Mouse (Mus musculus) heart, adult 2 months (tissue): ENCODE measurements around the gene Kcnmb3. TPM values are rescaled to one million over a fixed set of nuclear protein-coding genes. Genes with fewer than 3 reads are reported as not detected.

Experiments used
- DNase-seq, 2 experiments: peaks; one replicate each; pipeline ENCODE4 v3.0.0; 2021
- H3K27ac ChIP-seq: fragments of 200-600 bp; 2 replicates; pipeline ENCODE4 v1.8.1; 2022
- H3K27me3 ChIP-seq: fragments of 200-500 bp; 2 replicates; pipeline ENCODE4 v1.6.1; 2012; ENCODE audit warnings: mild to moderate bottlenecking, low read length, inconsistent platforms, mixed read lengths; ENCODE audit not compliant: control insufficient read depth, insufficient read depth
- H3K36me3 ChIP-seq: fragments of 200-500 bp; 2 replicates; pipeline ENCODE4 v1.6.1; 2012; ENCODE audit warnings: low read length, inconsistent platforms; ENCODE audit not compliant: control insufficient read depth, insufficient read depth
- H3K4me1 ChIP-seq: fragments of 200-500 bp; 2 replicates; pipeline ENCODE4 v1.6.1; 2011; ENCODE audit warnings: low read length; ENCODE audit not compliant: control insufficient read depth, insufficient read depth
- H3K4me3 ChIP-seq: fragments of 200-600 bp; 2 replicates; pipeline ENCODE4 v1.8.1; 2022
- H3K79me2 ChIP-seq: fragments of 200-500 bp; replicated peaks from 2 replicates; pipeline ENCODE4 v1.6.1; 2012; ENCODE audit warnings: mild to moderate bottlenecking, inconsistent platforms, low read length, moderate library complexity, mixed read lengths; ENCODE audit not compliant: control insufficient read depth, insufficient read depth
- H3K9ac ChIP-seq: fragments of 200-500 bp; 2 replicates; pipeline ENCODE4 v1.6.1; 2012; ENCODE audit warnings: low read depth, mild to moderate bottlenecking, control low read depth, inconsistent platforms, low read length, mixed read lengths
- CTCF ChIP-seq: fragments of 200-600 bp; IDR thresholded peaks from 2 replicates; pipeline ENCODE4 v1.8.1; 2022; ENCODE audit warnings: antibody characterized with exemption, mild to moderate bottlenecking, moderate library complexity
- EP300 ChIP-seq: fragments of 200-500 bp; IDR thresholded peaks from 2 replicates; pipeline ENCODE4 v1.6.1; 2011; ENCODE audit warnings: low read depth, low read length, control low read depth; ENCODE audit not compliant: insufficient read depth
- POLR2A ChIP-seq: fragments of 200-500 bp; IDR thresholded peaks from 2 replicates; pipeline ENCODE4 v1.6.1; 2011; ENCODE audit warnings: mild to moderate bottlenecking, low read depth, low read length, control low read depth; ENCODE audit not compliant: insufficient read depth
- WGBS: fragments of 180-500 bp; shearing (Covaris S2); methylation state at CpG from one replicate; pipeline ENCODE4 v1.1.7; 2018; 5-methylcytosine and 5-hydroxymethylcytosine counted together
- intact Hi-C: fragments of 180-260 bp; cut with DNase I; formaldehyde crosslinking; loops from one replicate; pipeline ENCODE4 v1.15.1; 2025
- polyA plus RNA-seq: library from polyadenylated mRNA; depleted of rRNA; stranded (reverse); fragments of >200 nt; gene quantifications from 2 replicates; pipeline ENCODE4 v1.2.3, GENCODE M21; 2012
- total RNA-seq, 2 experiments: library from RNA; stranded (reverse); gene quantifications; 2 replicates each; pipeline ENCODE4 v1.2.3; 2021

Kcnmb3 gene
- total and polyA plus RNA-seq, 3 experiments: not detected

DNA sequence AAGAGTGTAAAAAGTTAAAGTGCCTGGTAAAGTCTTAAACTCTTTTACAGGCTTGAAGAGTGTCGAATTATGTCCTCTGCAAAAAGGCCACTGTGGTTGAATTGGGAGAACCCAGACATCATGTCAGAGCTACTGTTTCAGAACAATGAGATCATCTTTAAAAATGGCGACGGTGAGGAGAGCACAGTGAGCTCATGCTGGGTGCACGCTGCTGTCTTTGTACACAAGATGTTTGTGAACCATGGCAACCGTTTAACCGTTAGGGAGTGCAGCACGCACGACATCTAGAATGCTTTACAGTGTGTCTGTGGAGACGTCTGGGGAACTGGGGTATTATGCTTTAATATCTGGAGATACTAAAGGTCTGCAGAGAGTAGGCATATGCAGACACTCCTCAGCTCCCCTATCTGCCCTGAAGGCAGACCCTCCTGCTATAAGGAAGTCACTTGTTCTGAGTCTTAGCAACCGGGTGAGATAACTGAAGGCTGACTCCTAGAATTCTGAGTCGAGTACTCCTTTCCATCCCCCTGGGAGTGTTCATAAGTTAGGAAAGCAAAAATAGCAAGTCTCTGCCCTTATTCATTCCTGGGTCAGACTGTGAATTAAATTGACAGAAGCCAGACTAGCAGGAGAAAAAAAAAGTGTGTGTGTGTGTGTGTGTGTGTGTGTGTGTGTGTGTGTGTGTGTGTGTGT is 37.6 kb downstream of the Kcnmb3 start:
- Histone ChIP-seq H3K9ac (no peak overlapping the region), H3K36me3 (peaks cover 13% of the 10 kb centered on the region), H3K27ac (peak overlapping the region; percentile 10; the same call in 1 of the 2 replicates)

DNA sequence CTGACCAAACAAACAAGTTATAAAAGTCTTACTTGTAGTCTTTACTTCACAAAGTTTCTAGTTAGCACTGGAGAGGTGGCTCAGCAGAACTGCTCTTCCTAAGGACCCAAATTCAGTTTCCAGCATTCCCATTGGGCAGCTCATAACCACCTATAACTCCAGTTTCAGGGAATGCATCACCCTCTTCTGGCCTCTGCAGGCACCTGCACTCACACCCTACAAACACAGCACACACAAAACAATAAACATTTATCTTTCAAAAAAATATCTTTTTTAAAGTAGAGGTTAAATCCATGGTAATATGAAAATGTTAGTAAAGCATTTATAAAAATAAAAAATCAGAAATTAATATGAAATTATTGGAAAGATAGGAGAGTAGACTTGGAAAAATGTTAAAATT is 50.3 kb downstream of the Kcnmb3 start:
- H3K27me3 ChIP-seq: no peaks in the 10 kb centered on the region
- peaks cover 2% of the 10 kb centered on the region for H3K36me3 ChIP-seq
- DNase-seq: no peak
- intact Hi-C loops: no loop called here
- TF ChIP-seq EP300 (no peak), CTCF (peak; percentile 38)
- no peaks in the 10 kb centered on the region; the same call in 1 of the 2 replicates for H3K79me2 ChIP-seq
- no peak overlapping the region for H3K27ac ChIP-seq
- no peak overlapping the region for H3K9ac ChIP-seq
- no peaks in the 10 kb centered on the region; the same call in 1 of the 2 replicates for H3K4me1 ChIP-seq
- no peak overlapping the region for H3K4me3 ChIP-seq

More for the DNA sequence above, 37.6 kb downstream of the Kcnmb3 start:
- TF ChIP-seq POLR2A: no peak
- TF ChIP-seq EP300: no peak
- no peak for TF ChIP-seq CTCF
- 0 out of 2 replicates have a peak, but pooled peaks cover 1% of the 10 kb centered on the region for H3K27me3 ChIP-seq
- intact Hi-C loops: loop anchor here (5.0 kb wide), 2 partner anchors 53 to 57 kb away; partner anchors contain the start of gene Pik3ca
- DNase-seq: peak in 1 of 2 experiments; percentile 38
- 37% methylated on average over 11 of the region's 11 CpGs for WGBS
- no peaks in the 10 kb centered on the region for H3K79me2 ChIP-seq
- H3K4me1 ChIP-seq: no peaks in the 10 kb centered on the region; the same call in none of the 2 replicates
- H3K4me3 ChIP-seq: no peak overlapping the region

DNA sequence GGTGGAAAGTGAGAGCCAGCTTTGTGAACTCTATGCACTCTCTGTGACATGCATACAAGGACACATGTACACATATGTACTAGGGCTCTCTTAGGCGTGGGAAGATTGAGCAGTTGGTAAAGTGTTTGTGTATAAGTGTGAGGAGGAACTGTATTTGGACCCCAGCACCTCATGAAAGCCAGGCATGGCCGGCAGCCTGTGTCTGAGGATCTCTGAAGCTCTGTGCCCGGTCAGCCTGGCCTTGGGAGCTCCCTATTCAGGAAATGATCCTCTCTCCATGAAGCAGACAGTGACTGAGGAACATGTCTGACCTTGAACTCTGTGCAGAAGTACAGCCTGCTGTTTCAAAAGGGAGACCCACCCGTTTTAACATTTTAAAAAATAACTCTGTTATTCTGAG is 53.3 kb downstream of the Kcnmb3 start:
- Histone ChIP-seq H3K27me3 (no peaks in the 10 kb centered on the region), H3K27ac (no peak overlapping the region), H3K79me2 (peaks cover 1% of the 10 kb centered on the region; the same call in 1 of the 2 replicates), H3K4me1 (no peaks in the 10 kb centered on the region), H3K4me3 (no peak overlapping the region), H3K36me3 (peaks cover 2% of the 10 kb centered on the region), H3K9ac (no peak overlapping the region)
- intact Hi-C loops: no loop called here
- DNase-seq: no peak
- no peak for TF ChIP-seq CTCF
- no peak for TF ChIP-seq POLR2A
- no peak for TF ChIP-seq EP300
- 84% methylated on average over 4 of the region's 4 CpGs for WGBS

DNA sequence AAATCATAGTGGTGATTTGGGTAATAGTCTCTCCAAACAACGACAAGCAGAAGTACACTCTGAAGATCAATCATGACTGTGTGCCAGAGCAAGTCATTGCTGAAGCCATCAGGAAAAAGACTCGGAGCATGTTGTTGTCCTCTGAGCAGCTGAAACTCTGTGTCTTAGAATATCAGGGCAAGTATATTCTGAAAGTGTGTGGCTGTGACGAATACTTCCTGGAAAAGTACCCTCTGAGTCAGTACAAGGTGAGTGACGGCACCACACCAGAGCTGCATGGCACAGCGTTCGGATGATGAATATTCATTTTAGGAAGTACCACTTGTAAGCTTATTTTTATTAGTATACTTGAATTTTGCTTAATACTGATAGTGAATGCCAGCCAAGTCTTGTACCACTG is 54.2 kb downstream of the Kcnmb3 start:
- H3K36me3 ChIP-seq: peaks cover 2% of the 10 kb centered on the region
- H3K4me3 ChIP-seq: no peak overlapping the region
- intact Hi-C loops: loop anchor here (2.0 kb wide), 1 partner anchor 65 kb away; no protein-coding TSS in a partner anchor
- H3K27ac ChIP-seq: no peak overlapping the region
- peaks cover 5% of the 10 kb centered on the region for H3K79me2 ChIP-seq
- no peaks in the 10 kb centered on the region; the same call in 1 of the 2 replicates for H3K4me1 ChIP-seq
- H3K27me3 ChIP-seq: no peaks in the 10 kb centered on the region
- TF ChIP-seq EP300: no peak
- WGBS: 89% methylated on average over 6 of the region's 6 CpGs
- no peak for DNase-seq
- H3K9ac ChIP-seq: no peak overlapping the region

DNA sequence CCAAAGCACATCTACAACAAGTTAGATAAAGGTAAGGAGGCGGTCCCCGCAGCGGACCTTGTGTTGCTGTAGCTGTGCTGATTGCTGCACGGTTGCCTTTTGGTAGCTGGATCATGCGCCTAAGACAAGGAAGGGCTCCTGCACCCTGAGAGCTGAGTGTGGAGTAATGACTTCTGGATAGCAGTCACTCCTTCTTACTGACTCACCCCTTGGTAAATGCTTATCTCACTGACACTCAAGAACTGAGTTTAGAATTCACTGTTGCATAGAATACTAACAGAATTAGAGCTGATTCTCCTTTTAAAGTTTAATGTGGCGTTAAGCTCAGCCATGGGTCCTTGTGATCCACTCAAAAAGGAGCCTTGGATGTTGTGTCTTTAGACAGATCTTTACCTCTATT is 54.7 kb downstream of the Kcnmb3 start:
- Histone ChIP-seq H3K9ac (no peak overlapping the region), H3K79me2 (peaks cover 8% of the 10 kb centered on the region), H3K27ac (no peak overlapping the region), H3K36me3 (peaks cover 2% of the 10 kb centered on the region), H3K4me1 (peaks cover 2% of the 10 kb centered on the region; the same call in 1 of the 2 replicates), H3K27me3 (no peaks in the 10 kb centered on the region), H3K4me3 (no peak overlapping the region)
- 84% methylated on average over 6 of the region's 6 CpGs for WGBS
- intact Hi-C loops: loop anchor here (2.0 kb wide), 1 partner anchor 66 kb away; no protein-coding TSS in a partner anchor
- TF ChIP-seq POLR2A (no peak), CTCF (no peak), EP300 (no peak)
- DNase-seq: no peak

DNA sequence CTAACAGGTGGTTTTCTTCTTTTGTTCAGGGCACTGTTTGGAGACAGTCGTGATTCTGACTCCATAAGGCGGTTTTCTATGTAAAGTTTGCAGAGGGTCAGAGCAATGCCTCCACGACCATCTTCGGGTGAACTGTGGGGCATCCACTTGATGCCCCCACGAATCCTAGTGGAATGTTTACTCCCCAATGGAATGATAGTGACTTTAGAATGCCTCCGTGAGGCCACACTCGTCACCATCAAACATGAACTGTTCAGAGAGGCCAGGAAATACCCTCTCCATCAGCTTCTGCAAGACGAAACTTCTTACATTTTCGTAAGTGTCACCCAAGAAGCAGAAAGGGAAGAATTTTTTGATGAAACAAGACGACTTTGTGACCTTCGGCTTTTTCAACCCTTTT is 55.9 kb downstream of the Kcnmb3 start:
- Histone ChIP-seq H3K36me3 (peaks cover 2% of the 10 kb centered on the region), H3K79me2 (peaks cover 10% of the 10 kb centered on the region), H3K4me3 (no peak overlapping the region), H3K4me1 (peaks cover 2% of the 10 kb centered on the region; the same call in 1 of the 2 replicates), H3K9ac (no peak overlapping the region), H3K27me3 (no peaks in the 10 kb centered on the region), H3K27ac (no peak overlapping the region)
- intact Hi-C loops: loop anchor here (2.0 kb wide), 1 partner anchor 67 kb away; no protein-coding TSS in a partner anchor
- 85% methylated on average over 11 of the region's 11 CpGs for WGBS
- TF ChIP-seq CTCF: no peak
- DNase-seq: no peak
